ENCODE assay signal across 7 mouse cellular contexts in the genomic region with DNA sequence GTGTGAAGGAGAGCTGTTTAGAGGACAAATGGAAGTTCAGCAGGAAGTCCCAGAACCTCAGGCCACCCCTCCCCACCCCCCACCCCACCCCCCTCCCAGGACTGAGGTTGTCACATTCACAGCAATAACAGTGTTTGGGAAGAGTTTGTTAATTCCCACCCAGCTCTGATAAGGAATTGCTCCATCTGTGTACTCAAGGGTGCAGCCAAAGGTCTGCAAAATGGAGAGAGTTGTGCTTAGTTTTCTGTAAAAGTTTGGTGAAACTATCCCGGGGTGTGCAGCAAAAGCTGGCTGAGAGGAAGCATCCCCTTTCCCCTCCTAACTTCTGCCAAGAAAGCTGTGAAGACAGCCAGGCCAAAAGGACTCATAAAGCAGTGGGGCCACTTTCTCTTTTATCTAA. TPM values are rescaled to one million over a fixed set of nuclear protein-coding genes. Genes with fewer than 3 reads are reported as not detected.
DNase-seq lines count a peak whose midpoint lies in the region; ATAC-seq and TF ChIP-seq lines count a peak whose summit lies in the region.

No protein-coding gene starts in this region.

- peak overlapping the region; percentile 78; the same call in 1 of the 2 replicates for H3K9ac ChIP-seq in forebrain, embryonic 12.5 days
- no peak overlapping the region for H3K9ac ChIP-seq in hindbrain, embryonic 16.5 days (ENCODE audit: low read depth, low read length)
- H3K9ac ChIP-seq in lung, postnatal 0 days (replicated peaks; ENCODE audit: low read depth), result no peak overlapping the region

- H3K9me3 ChIP-seq in forebrain, embryonic 12.5 days, result no peaks in the 10 kb centered on the region
- H3K9me3 ChIP-seq in hindbrain, embryonic 16.5 days (ENCODE audit: control insufficient read depth, low read length), result no peaks in the 10 kb centered on the region
- no peaks in the 10 kb centered on the region for H3K9me3 ChIP-seq in lung, postnatal 0 days (ENCODE audit: low read length)

- DNase-seq in adipocyte (ENCODE audit: low spot score), result peak; percentile 92
- DNase-seq in lung, postnatal 0 days (ENCODE audit: low spot score), result peak; percentile 82
- no peak for DNase-seq in thymus, postnatal 36 days
- no peak for DNase-seq in right cerebral cortex, adult 2 months (ENCODE audit: low spot score in 2 of 2)

- H3K4me2 ChIP-seq in forebrain, embryonic 12.5 days, result peak overlapping the region; percentile 64
- H3K4me2 ChIP-seq in hindbrain, embryonic 16.5 days (ENCODE audit: low read length), result peak overlapping the region; percentile 77
- H3K4me2 ChIP-seq in lung, postnatal 0 days (replicated peaks; ENCODE audit: low read depth, low read length), result no peak overlapping the region; the same call in 1 of the 2 replicates

- no peak for TF ChIP-seq EP300 in lung, postnatal 0 days (IDR thresholded peaks at IDR 0.05)

- WGBS in forebrain, embryonic 12.5 days, result 50% methylated on average over 1 of the region's 1 CpGs
- 44% methylated on average over 1 of the region's 1 CpGs for WGBS in hindbrain, embryonic 16.5 days
- WGBS in lung, postnatal 0 days, result 0% methylated on average over 1 of the region's 1 CpGs

- peaks cover 23% of the 10 kb centered on the region for H3K4me1 ChIP-seq in forebrain, embryonic 12.5 days
- H3K4me1 ChIP-seq in hindbrain, embryonic 16.5 days (ENCODE audit: control insufficient read depth, insufficient read depth, low read depth, low read length), result peaks cover 14% of the 10 kb centered on the region
- H3K4me1 ChIP-seq in lung, postnatal 0 days (ENCODE audit: insufficient read depth, low read depth, low read length), result peaks cover 3% of the 10 kb centered on the region; the same call in 1 of the 2 replicates

- TF ChIP-seq CTCF in lung, postnatal 0 days (IDR thresholded peaks at IDR 0.05), result no peak

- no peak overlapping the region for H3K27ac ChIP-seq in forebrain, embryonic 12.5 days
- no peak overlapping the region for H3K27ac ChIP-seq in hindbrain, embryonic 16.5 days (ENCODE audit: low read depth, low read length)
- peak overlapping the region; percentile 74 for H3K27ac ChIP-seq in lung, postnatal 0 days (ENCODE audit: low read length)

- no peak for ATAC-seq in forebrain, embryonic 12.5 days (ENCODE audit: low FRiP score)
- ATAC-seq in hindbrain, embryonic 16.5 days, result no peak
- peak; percentile 70 for ATAC-seq in lung, postnatal 0 days
- no peak for ATAC-seq in megakaryocyte-erythroid progenitor cell, adult 5-6 weeks (replicated peaks; ENCODE audit: low FRiP score, low TSS enrichment, poor library complexity, severe bottlenecking)

- H3K36me3 ChIP-seq in forebrain, embryonic 12.5 days (replicated peaks), result no peaks in the 10 kb centered on the region
- no peaks in the 10 kb centered on the region for H3K36me3 ChIP-seq in hindbrain, embryonic 16.5 days (ENCODE audit: control insufficient read depth, insufficient read depth, low read length)
- no peaks in the 10 kb centered on the region for H3K36me3 ChIP-seq in lung, postnatal 0 days (ENCODE audit: insufficient read depth, low read length)

- H3K27me3 ChIP-seq in forebrain, embryonic 12.5 days, result peaks cover 11% of the 10 kb centered on the region
- H3K27me3 ChIP-seq in hindbrain, embryonic 16.5 days (replicated peaks; ENCODE audit: control insufficient read depth, insufficient read depth, low read length), result no peaks in the 10 kb centered on the region
- no peaks in the 10 kb centered on the region for H3K27me3 ChIP-seq in lung, postnatal 0 days (replicated peaks; ENCODE audit: insufficient read depth, low read length)

- peak overlapping the region; percentile 69 for H3K4me3 ChIP-seq in forebrain, embryonic 12.5 days (replicated peaks)
- H3K4me3 ChIP-seq in hindbrain, embryonic 16.5 days (ENCODE audit: low read length), result peak overlapping the region; percentile 74
- no peak overlapping the region for H3K4me3 ChIP-seq in lung, postnatal 0 days (ENCODE audit: low read depth, low read length)

RNA-seq across cellular contexts. Expression of a gene that starts 1.4 kb away (rescaled TPM):
- polyA plus RNA-seq in forebrain, embryonic 12.5 days (2016; fragmentation: Nextera tagmentation; extraction: Ambion mirVana), result 83.4 and 84.9 TPM in 2 replicates
- 89.7 and 97.0 TPM in 2 replicates for polyA plus RNA-seq in hindbrain, embryonic 16.5 days (2015; fragmentation: Nextera tagmentation; extraction: Ambion mirVana)
- polyA plus RNA-seq in lung, postnatal 0 days (2015; fragmentation: Nextera tagmentation; extraction: Ambion mirVana), result 18.9 and 19.1 TPM in 2 replicates
- 178 and 185 TPM in 2 replicates for total RNA-seq in megakaryocyte-erythroid progenitor cell, adult 5-6 weeks (2014; fragmentation: Nextera tagmentation)
- 111 and 153 TPM in 2 replicates for total RNA-seq in megakaryocyte-erythroid progenitor cell, adult 5-6 weeks (2017)

RNA-seq across cellular contexts. Expression of a gene that starts 17.6 kb away (rescaled TPM):
- 0.41 and 0.49 TPM in 2 replicates for polyA plus RNA-seq in forebrain, embryonic 12.5 days (2016; fragmentation: Nextera tagmentation; extraction: Ambion mirVana)
- 2.1 and 2.4 TPM in 2 replicates for polyA plus RNA-seq in hindbrain, embryonic 16.5 days (2015; fragmentation: Nextera tagmentation; extraction: Ambion mirVana)
- polyA plus RNA-seq in lung, postnatal 0 days (2015; fragmentation: Nextera tagmentation; extraction: Ambion mirVana), result 0.13 and 0.18 TPM in 2 replicates
- not detected in 2 replicates for total RNA-seq in megakaryocyte-erythroid progenitor cell, adult 5-6 weeks (2014; fragmentation: Nextera tagmentation)
- total RNA-seq in megakaryocyte-erythroid progenitor cell, adult 5-6 weeks (2017), result not detected in 2 replicates

Comparison
In these comparisons a context has a peak if more than half of its experiments do, and no peak if none do; other contexts are left out.
1. DNase-seq: peak in adipocyte (single experiment) and lung, postnatal 0 days (single experiment); none in thymus, postnatal 36 days (0 of 2) and right cerebral cortex, adult 2 months (0 of 2).